Mouse (Mus musculus) lung, embryonic 14.5 days (tissue): Measurements from ENCODE around the gene Dap3. TPM values are rescaled to one million over a fixed set of nuclear protein-coding genes. Genes with fewer than 3 reads are reported as not detected.
"Not testable (repeated sequence)": the region's sequence is repeated elsewhere in the genome, so short reads cannot be mapped to it uniquely, and the experiment has no call there.

Experiments
- ATAC-seq: fragments of 200-750 bp; cut with Nextera tagmentation; 2 replicates; pipeline ENCODE4 v1.8.0; 2017; ENCODE audit warnings: mild to moderate bottlenecking, moderate TSS enrichment, moderate library complexity; ENCODE audit not compliant: insufficient read depth
- DNase-seq: peaks from one replicate; pipeline ENCODE4 v3.0.0-alpha.2; 2015
- H3K27ac ChIP-seq: fragments of 300-500 bp; sonication (generic); 2 replicates; pipeline ENCODE4 v1.5.1; 2014; ENCODE audit warnings: low read depth, mild to moderate bottlenecking, moderate library complexity
- H3K27me3 ChIP-seq: fragments of 300-500 bp; sonication (generic); 2 replicates; pipeline ENCODE4 v1.6.1; 2014; ENCODE audit warnings: low read length, control low read depth; ENCODE audit not compliant: insufficient read depth
- H3K36me3 ChIP-seq: fragments of 300-500 bp; sonication (generic); 2 replicates; pipeline ENCODE4 v1.6.1; 2014; ENCODE audit warnings: control low read depth; ENCODE audit not compliant: insufficient read depth
- H3K4me1 ChIP-seq: fragments of 300-500 bp; sonication (generic); 2 replicates; pipeline ENCODE4 v1.6.1; 2014; ENCODE audit warnings: antibody characterized with exemption, control low read depth; ENCODE audit not compliant: insufficient read depth
- H3K4me2 ChIP-seq: fragments of 300-500 bp; sonication (generic); 2 replicates; pipeline ENCODE4 v1.6.1; 2014; ENCODE audit warnings: mild to moderate bottlenecking
- H3K4me3 ChIP-seq: fragments of 300-500 bp; sonication (generic); 2 replicates; pipeline ENCODE4 v1.5.1; 2014; ENCODE audit warnings: low read depth, low read length
- H3K9ac ChIP-seq: fragments of 300-500 bp; sonication (generic); 2 replicates; pipeline ENCODE4 v1.6.1; 2014
- H3K9me3 ChIP-seq: fragments of 300-500 bp; sonication (generic); 2 replicates; pipeline ENCODE4 v1.6.1; 2016; ENCODE audit warnings: low read depth, low read length, control low read depth
- CTCF ChIP-seq: IDR thresholded peaks from 2 replicates; pipeline ENCODE4 v1.5.1; 2016; ENCODE audit warnings: antibody characterized with exemption, low read depth
- WGBS: fragments of 180-500 bp; shearing (Covaris S2); extraction: QIAGEN DNeasy Blood & Tissue Kit; methylation state at CpG from one replicate; pipeline ENCODE4 v1.1.7; 2014; 5-methylcytosine and 5-hydroxymethylcytosine counted together
- polyA plus RNA-seq: library from polyadenylated mRNA; unstranded; fragments of >200 nt; fragmentation: Nextera tagmentation; extraction: Ambion mirVana; gene quantifications from 2 replicates; pipeline ENCODE4 v1.2.1, GENCODE M21; 2014

The Dap3 gene
- polyA plus RNA-seq, 1 experiment from 2014 or later: 126 TPM

GRCm38 (mm10) chr3:88912585-88912984 lies 38.4 kb downstream of the Dap3 start:
- peak overlapping the region; percentile 68 for H3K4me3 ChIP-seq

GRCm38 (mm10) chr3:88906393-88907159 lies 44.4 kb downstream of the Dap3 start:
- DNase-seq: no peak
- WGBS: 83% methylated on average over 6 of the region's 6 CpGs
- Histone ChIP-seq H3K27me3 (no peaks in the 10 kb centered on the region), H3K4me2 (no peak overlapping the region), H3K4me1 (no peaks in the 10 kb centered on the region), H3K36me3 (peaks cover 97% of the 10 kb centered on the region), H3K9ac (no peak overlapping the region), H3K4me3 (no peak overlapping the region), H3K27ac (no peak overlapping the region), H3K9me3 (no peaks in the 10 kb centered on the region)
- TF ChIP-seq CTCF: no peak
- ATAC-seq: no peak

More at GRCm38 (mm10) chr3:88912585-88912984, 38.4 kb downstream of the Dap3 start:
- Histone ChIP-seq H3K4me1 (peaks cover 8% of the 10 kb centered on the region; the same call in 1 of the 2 replicates), H3K9me3 (no peaks in the 10 kb centered on the region), H3K36me3 (peaks cover 50% of the 10 kb centered on the region), H3K9ac (no peak overlapping the region), H3K27me3 (no peaks in the 10 kb centered on the region), H3K4me2 (peak overlapping the region; percentile 86), H3K27ac (no peak overlapping the region)
- no peak for ATAC-seq
- TF ChIP-seq CTCF: no peak
- 82% methylated on average over 7 of the region's 7 CpGs for WGBS
- DNase-seq: no peak

GRCm38 (mm10) chr3:88905741-88906140 lies 45.2 kb downstream of the Dap3 start:
- Histone ChIP-seq H3K36me3 (peaks cover 95% of the 10 kb centered on the region), H3K4me1 (no peaks in the 10 kb centered on the region), H3K9ac (no peak overlapping the region), H3K4me2 (no peak overlapping the region), H3K4me3 (no peak overlapping the region), H3K27me3 (no peaks in the 10 kb centered on the region), H3K9me3 (no peaks in the 10 kb centered on the region), H3K27ac (no peak overlapping the region)
- DNase-seq (no peak), ATAC-seq (no peak)
- 91% methylated on average over 2 of the region's 2 CpGs for WGBS
- no peak for TF ChIP-seq CTCF

- peaks cover 93% of the 10 kb centered on the region for H3K36me3 ChIP-seq
- no peaks in the 10 kb centered on the region for H3K4me1 ChIP-seq
- no peak overlapping the region for H3K4me3 ChIP-seq
- DNase-seq: no peak
- H3K27me3 ChIP-seq: no peaks in the 10 kb centered on the region
- no peak overlapping the region for H3K4me2 ChIP-seq
- H3K9me3 ChIP-seq: no peaks in the 10 kb centered on the region
- H3K9ac ChIP-seq: no peak overlapping the region
- H3K27ac ChIP-seq: no peak overlapping the region
- TF ChIP-seq CTCF: no peak
- ATAC-seq: no peak
- 85% methylated on average over 6 of the region's 6 CpGs for WGBS
These were observed 45.8 kb downstream of the Dap3 start for GRCm38 (mm10) chr3:88905209-88905608.

- no peak for TF ChIP-seq CTCF
- no peaks in the 10 kb centered on the region for H3K9me3 ChIP-seq
- H3K4me2 ChIP-seq: no peak overlapping the region
- 92% methylated on average over 3 of the region's 3 CpGs for WGBS
- H3K36me3 ChIP-seq: peaks cover 89% of the 10 kb centered on the region
- no peak overlapping the region for H3K27ac ChIP-seq
- ATAC-seq (no peak), DNase-seq (no peak)
- H3K9ac ChIP-seq: no peak overlapping the region
- no peak overlapping the region for H3K4me3 ChIP-seq
- H3K4me1 ChIP-seq: no peaks in the 10 kb centered on the region
- H3K27me3 ChIP-seq: no peaks in the 10 kb centered on the region
These were observed 46.2 kb downstream of the Dap3 start for GRCm38 (mm10) chr3:88904803-88905202.

- not testable (repeated sequence) for H3K4me1 ChIP-seq, H3K27ac ChIP-seq, ATAC-seq, H3K9me3 ChIP-seq, H3K9ac ChIP-seq, H3K27me3 ChIP-seq, H3K4me3 ChIP-seq, DNase-seq, H3K4me2 ChIP-seq
- 89% methylated on average over 7 of the region's 7 CpGs for WGBS
- peaks cover 29% of the 10 kb centered on the region for H3K36me3 ChIP-seq
These were observed 58.0 kb downstream of the Dap3 start for GRCm38 (mm10) chr3:88893011-88893410.

- H3K9me3 ChIP-seq, H3K27ac ChIP-seq, H3K36me3 ChIP-seq, H3K27me3 ChIP-seq, H3K9ac ChIP-seq, H3K4me3 ChIP-seq, ATAC-seq, DNase-seq, H3K4me1 ChIP-seq, H3K4me2 ChIP-seq: not testable (repeated sequence)
- WGBS: 93% methylated on average over 4 of the region's 4 CpGs
These were observed 68.4 kb downstream of the Dap3 start for GRCm38 (mm10) chr3:88882536-88882935.

Other genes starting within 250 kb of the Dap3 start
- 56.9 and 58.4 TPM in 2 replicates for gene Rit1, start 234.3 kb downstream of the Dap3 start, polyA plus RNA-seq
- gene Syt11, start 176.0 kb downstream of the Dap3 start, polyA plus RNA-seq: 6.3 and 7.6 TPM in 2 replicates
- gene Gon4l, start 116.0 kb downstream of the Dap3 start, polyA plus RNA-seq: 14.8 and 17.9 TPM in 2 replicates
- 47.9 and 51.4 TPM in 2 replicates for gene Msto1, start 37.2 kb downstream of the Dap3 start, polyA plus RNA-seq
- gene Ash1l, start 559 bp downstream of the Dap3 start, polyA plus RNA-seq: 22.9 and 23.1 TPM in 2 replicates
- gene Rusc1, start 142.1 kb upstream of the Dap3 start, polyA plus RNA-seq: 11.2 and 13.9 TPM in 2 replicates
- gene Gm43738, start 149.9 kb upstream of the Dap3 start, polyA plus RNA-seq: not detected in 2 replicates
- 164 and 177 TPM in 2 replicates for gene Fdps, start 150.8 kb upstream of the Dap3 start, polyA plus RNA-seq
- 0.08 TPM in 1 of 2 replicates, not detected in the other for gene Pklr, start 185.0 kb upstream of the Dap3 start, polyA plus RNA-seq
- 0.47 and 0.61 TPM in 2 replicates for gene Hcn3, start 209.0 kb upstream of the Dap3 start, polyA plus RNA-seq
- 26.1 and 26.4 TPM in 2 replicates for gene Clk2, start 213.6 kb upstream of the Dap3 start, polyA plus RNA-seq
- 90.2 and 98.9 TPM in 2 replicates for gene Scamp3, start 226.3 kb upstream of the Dap3 start, polyA plus RNA-seq
- gene Fam189b, start 232.0 kb upstream of the Dap3 start, polyA plus RNA-seq: 18.2 and 19.4 TPM in 2 replicates